Mouse (Mus musculus) cortical plate, adult 2 months (tissue): ENCODE measurements around the gene Dpysl4.

Experiments
- CTCF ChIP-seq: fragments of 200-500 bp; IDR thresholded peaks from 2 replicates; pipeline ENCODE4 v1.5.1; 2011; ENCODE audit warnings: mild to moderate bottlenecking, control low read depth, low read length; ENCODE audit not compliant: insufficient read depth; ENCODE audit errors: extremely low read depth
- POLR2A ChIP-seq: fragments of 200-500 bp; IDR thresholded peaks from 2 replicates; pipeline ENCODE4 v1.6.1; 2011; ENCODE audit warnings: mild to moderate bottlenecking, low read length, control low read depth; ENCODE audit not compliant: insufficient read depth; ENCODE audit errors: extremely low read depth

- no peak for TF ChIP-seq POLR2A
- no peak for TF ChIP-seq CTCF
Measured at GRCm38 (mm10) chr7:139135236-139135635, 49.4 kb downstream of the Dpysl4 start.
